Mouse (Mus musculus): ENCODE results near the gene Rsbn1.

- TF ChIP-seq CTCF (IDR thresholded peaks at IDR 0.05) (no peak), EP300 (IDR thresholded peaks at IDR 0.05) (no peak)
These were observed 77.4 kb downstream of the Rsbn1 start for GRCm38 (mm10) chr3:103991271-103991670.
